Mouse (Mus musculus) frontal cortex, postnatal 10 days (tissue): ENCODE results near the gene Spag4.
"Not testable (repeated sequence)": the region's sequence is repeated elsewhere in the genome, so short reads cannot be mapped to it uniquely, and the experiment has no call there.

Experiments used
- DNase-seq, 2 experiments: peaks; one replicate each; pipeline ENCODE4 v3.0.0; 2022; ENCODE audit warnings: low spot score in 2 of 2, mixed read lengths in 1 of 2

The Spag4 gene

GRCm38 (mm10) chr2:156110627-156111357 lies 45.8 kb downstream of the Spag4 start:
- no peak for DNase-seq

- DNase-seq = peak; percentile 75 to 91
Observed at GRCm38 (mm10) chr2:156111358-156112079, 46.5 kb downstream of the Spag4 start, which contains the start of the genes Cpne1 and Rbm12. Cpne1 (minus strand) TSS chr2:156111965. Rbm12 (minus strand) TSS chr2:156111978.

- DNase-seq = not testable (repeated sequence)
Observed at GRCm38 (mm10) chr2:156112080-156112423, 47.1 kb downstream of the Spag4 start.

- no peak for DNase-seq
Observed at GRCm38 (mm10) chr2:156119566-156119965, 54.6 kb downstream of the Spag4 start.
